Mouse (Mus musculus): ENCODE data around the gene 2210407C18Rik. TPM values are rescaled to one million over a fixed set of nuclear protein-coding genes. Genes with fewer than 3 reads are reported as not detected.

2210407C18Rik gene
- total and polyA plus RNA-seq, 3 experiments, result not detected

DNA sequence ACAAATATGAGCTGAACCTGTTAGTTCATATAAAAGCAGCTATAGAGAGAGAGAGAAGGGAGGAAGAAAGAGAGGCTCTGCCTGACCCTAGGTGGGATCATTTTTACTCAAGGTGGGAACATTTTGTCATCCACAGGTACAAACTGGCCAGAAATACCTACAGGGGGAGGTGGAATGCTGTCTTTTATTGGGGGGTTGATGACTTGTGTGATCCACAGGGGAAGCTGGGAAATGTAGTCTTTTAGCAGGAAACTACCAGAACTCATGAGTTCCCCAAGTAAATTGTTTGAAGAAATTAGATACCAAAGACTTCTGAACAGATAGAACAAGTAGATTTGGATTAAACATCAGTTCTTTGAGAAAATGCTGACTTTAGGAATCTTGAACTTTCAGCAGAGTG lies 13.8 kb downstream of the 2210407C18Rik start:
- TF ChIP-seq MAFK (IDR thresholded peaks at IDR 0.05; ENCODE audit: borderline replicate concordance, low read depth, low read length), result no peak
- no peak for TF ChIP-seq CTCF (IDR thresholded peaks at IDR 0.05 in 2 of 3, conservative IDR thresholded peaks at IDR 0.05 in 1 of 3; ENCODE audit: control insufficient read depth in 1 of 3, insufficient read depth in 1 of 3, low read depth in 2 of 3, low read length in 3 of 3, poor library complexity in 1 of 3, severe bottlenecking in 1 of 3)
- no peak for TF ChIP-seq EP300 (IDR thresholded peaks at IDR 0.05; ENCODE audit: low read depth in 1 of 2, low read length in 2 of 2)
- no peak for TF ChIP-seq MAZ (IDR thresholded peaks at IDR 0.05; ENCODE audit: low read depth, low read length)
- TF ChIP-seq ZKSCAN1 (IDR thresholded peaks at IDR 0.05; ENCODE audit: low read depth, low read length), result no peak
- peak; percentile 63; the same call in 1 of the 2 replicates for TF ChIP-seq HCFC1 (IDR thresholded peaks at IDR 0.05; ENCODE audit: low read depth, low read length)
- TF ChIP-seq MXI1 (IDR thresholded peaks at IDR 0.05; ENCODE audit: low read depth, low read length), result no peak
- TF ChIP-seq USF2 (IDR thresholded peaks at IDR 0.05; ENCODE audit: borderline replicate concordance in 1 of 2, insufficient read depth in 1 of 2, low read depth in 1 of 2, low read length in 2 of 2), result no peak
- DNase-seq (ENCODE audit: low read depth, low spot score), result no peak
- H3K9me3 ChIP-seq (replicated peaks; ENCODE audit: insufficient read depth, low read length), result no peaks in the 10 kb centered on the region
- H3K79me2 ChIP-seq (ENCODE audit: control insufficient read depth, insufficient read depth, low read length, poor library complexity), result no peaks in the 10 kb centered on the region
- no peak overlapping the region for H3K27ac ChIP-seq (ENCODE audit: control insufficient read depth, low read depth, low read length)
- peaks cover 0 to 5% of the 10 kb centered on the region in 2 experiments; a peak in 2 of 4 replicates for H3K36me3 ChIP-seq (ENCODE audit: control insufficient read depth in 1 of 2, insufficient read depth in 2 of 2, low read length in 2 of 2)
- H3K4me3 ChIP-seq (ENCODE audit: control insufficient read depth in 1 of 2, insufficient read depth in 1 of 2, low read depth in 2 of 2, low read length in 2 of 2), result no peak overlapping the region
- peaks cover 0 to 4% of the 10 kb centered on the region in 2 experiments; a peak in 2 of 4 replicates for H3K27me3 ChIP-seq (ENCODE audit: control insufficient read depth in 1 of 2, insufficient read depth in 2 of 2, low read length in 2 of 2)
- H3K9ac ChIP-seq (ENCODE audit: control insufficient read depth, low read depth, low read length, poor library complexity, severe bottlenecking), result no peak overlapping the region
- H3K4me1 ChIP-seq (ENCODE audit: control insufficient read depth in 1 of 2, insufficient read depth in 2 of 2, low read length in 2 of 2), result peaks cover 2 to 14% of the 10 kb centered on the region in 2 experiments; a peak in 1 of 4 replicates

DNA sequence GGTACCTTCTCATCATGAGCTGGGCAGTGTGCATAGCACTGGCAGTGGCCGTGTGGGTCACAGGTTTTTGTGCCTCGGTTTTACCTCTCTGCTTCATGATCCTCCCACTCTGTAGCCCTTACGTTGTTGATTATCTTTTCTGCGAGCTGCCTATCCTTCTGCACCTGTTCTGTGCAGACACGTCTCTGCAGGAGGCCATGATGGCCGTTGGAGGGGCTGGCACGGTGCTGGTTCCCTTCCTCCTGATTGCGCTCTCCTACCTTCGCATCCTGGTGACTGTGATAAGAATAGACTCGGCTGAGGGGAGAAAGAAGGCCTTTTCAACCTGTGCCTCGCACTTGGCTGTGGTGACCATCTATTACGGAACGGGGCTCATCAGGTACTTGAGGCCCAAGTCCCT lies 18.0 kb downstream of the 2210407C18Rik start:
- no peaks in the 10 kb centered on the region for H3K9me3 ChIP-seq (replicated peaks; ENCODE audit: insufficient read depth, low read length)
- no peaks in the 10 kb centered on the region; a peak in 1 of 4 replicates for H3K36me3 ChIP-seq (ENCODE audit: control insufficient read depth in 1 of 2, insufficient read depth in 2 of 2, low read length in 2 of 2)
- peaks cover 4 to 7% of the 10 kb centered on the region in 2 experiments; a peak in 3 of 4 replicates for H3K27me3 ChIP-seq (ENCODE audit: control insufficient read depth in 1 of 2, insufficient read depth in 2 of 2, low read length in 2 of 2)
- peaks cover 0 to 7% of the 10 kb centered on the region in 2 experiments; a peak in 1 of 4 replicates for H3K4me1 ChIP-seq (ENCODE audit: control insufficient read depth in 1 of 2, insufficient read depth in 2 of 2, low read length in 2 of 2)
- DNase-seq (ENCODE audit: low read depth, low spot score), result peak; percentile 30
- no peak overlapping the region for H3K4me3 ChIP-seq (ENCODE audit: control insufficient read depth in 1 of 2, insufficient read depth in 1 of 2, low read depth in 2 of 2, low read length in 2 of 2)
- H3K9ac ChIP-seq (ENCODE audit: control insufficient read depth, low read depth, low read length, poor library complexity, severe bottlenecking), result no peak overlapping the region
- no peak overlapping the region for H3K27ac ChIP-seq (ENCODE audit: control insufficient read depth, low read depth, low read length)
- TF ChIP-seq CHD1 (IDR thresholded peaks at IDR 0.05; ENCODE audit: low read depth, low read length) (no peak), UBTF (IDR thresholded peaks at IDR 0.05; ENCODE audit: borderline replicate concordance, insufficient read depth, low read depth, low read length) (no peak), USF1 (IDR thresholded peaks at IDR 0.05; ENCODE audit: low read depth, low read length) (no peak), EP300 (IDR thresholded peaks at IDR 0.05; ENCODE audit: low read depth in 1 of 2, low read length in 2 of 2) (peak in 1 of 2 experiments; percentile 64; a peak in 2 of 4 replicates), TAL1 (IDR thresholded peaks at IDR 0.05; ENCODE audit: low read length) (peak; percentile 43), TCF12 (IDR thresholded peaks at IDR 0.05; ENCODE audit: low read depth, low read length) (peak; percentile 62; the same call in 1 of the 2 replicates)
- no peaks in the 10 kb centered on the region for H3K79me2 ChIP-seq (ENCODE audit: control insufficient read depth, insufficient read depth, low read length, poor library complexity)

DNA sequence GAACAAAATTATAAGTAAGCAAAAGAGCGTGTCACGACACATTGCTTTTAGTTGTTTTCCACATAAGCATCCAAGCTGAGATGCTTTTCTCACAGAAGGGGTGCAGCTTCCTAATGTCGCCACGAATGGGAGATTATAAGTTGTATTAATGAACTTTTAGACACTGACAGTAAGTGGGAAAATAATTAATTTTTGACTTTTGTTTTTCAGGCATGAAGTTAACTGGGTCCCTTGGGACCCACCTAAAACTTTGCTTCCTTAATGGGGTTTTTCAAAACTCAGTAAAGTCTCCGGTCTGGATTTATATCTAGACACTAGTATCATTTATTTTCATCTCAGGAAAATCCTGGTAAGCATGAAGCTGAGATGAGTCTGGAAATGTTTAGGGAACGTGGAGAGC lies 21.1 kb downstream of the 2210407C18Rik start, which contains the start of gene Olfr324:
Olfr324 (plus strand) TSS at position 301 of the 400 bp plus-strand sequence.
- Histone ChIP-seq H3K4me3 (ENCODE audit: control insufficient read depth in 1 of 2, insufficient read depth in 1 of 2, low read depth in 2 of 2, low read length in 2 of 2) (no peak within 1 kb of the TSS), H3K9me3 (replicated peaks; ENCODE audit: insufficient read depth, low read length) (no peaks in the 10 kb centered on the region), H3K36me3 (ENCODE audit: control insufficient read depth in 1 of 2, insufficient read depth in 2 of 2, low read length in 2 of 2) (no peaks in the 10 kb centered on the region), H3K9ac (ENCODE audit: control insufficient read depth, low read depth, low read length, poor library complexity, severe bottlenecking) (no peak within 1 kb of the TSS), H3K27ac (ENCODE audit: control insufficient read depth, low read depth, low read length) (no peak within 1 kb of the TSS), H3K27me3 (ENCODE audit: control insufficient read depth in 1 of 2, insufficient read depth in 2 of 2, low read length in 2 of 2) (peaks cover 3 to 12% of the 10 kb centered on the region in 2 experiments; a peak in 3 of 4 replicates), H3K79me2 (ENCODE audit: control insufficient read depth, insufficient read depth, low read length, poor library complexity) (no peaks in the 10 kb centered on the region), H3K4me1 (ENCODE audit: control insufficient read depth in 1 of 2, insufficient read depth in 2 of 2, low read length in 2 of 2) (0 out of 4 replicates have a peak, but pooled peaks cover 0 to 5% of the 10 kb centered on the region in 2 experiments)
- no peak for DNase-seq (ENCODE audit: low read depth, low spot score)
- no peak for TF ChIP-seq MAZ (IDR thresholded peaks at IDR 0.05; ENCODE audit: low read depth, low read length)
- TF ChIP-seq BHLHE40 (IDR thresholded peaks at IDR 0.05; ENCODE audit: borderline replicate concordance, low read depth, low read length), result no peak
- no peak for TF ChIP-seq MAX (IDR thresholded peaks at IDR 0.05; ENCODE audit: low read length)
- TF ChIP-seq CTCF (IDR thresholded peaks at IDR 0.05 in 2 of 3, conservative IDR thresholded peaks at IDR 0.05 in 1 of 3; ENCODE audit: control insufficient read depth in 1 of 3, insufficient read depth in 1 of 3, low read depth in 2 of 3, low read length in 3 of 3, poor library complexity in 1 of 3, severe bottlenecking in 1 of 3), result no peak
- TF ChIP-seq TCF12 (IDR thresholded peaks at IDR 0.05; ENCODE audit: low read depth, low read length), result no peak
- TF ChIP-seq RCOR1 (IDR thresholded peaks at IDR 0.05; ENCODE audit: low read depth, low read length), result no peak
- no peak for TF ChIP-seq JUND (IDR thresholded peaks at IDR 0.05; ENCODE audit: low read depth, low read length)
- no peak for TF ChIP-seq NRF1 (IDR thresholded peaks at IDR 0.05; ENCODE audit: insufficient read depth, low read depth, low read length, poor library complexity, severe bottlenecking)
- no peak for TF ChIP-seq MEF2A (IDR thresholded peaks at IDR 0.05; ENCODE audit: extremely low read depth, insufficient replicate concordance, low read depth, low read length, poor library complexity, severe bottlenecking)
- TF ChIP-seq ZKSCAN1 (IDR thresholded peaks at IDR 0.05; ENCODE audit: low read depth, low read length), result no peak
- no peak for TF ChIP-seq POLR2A (IDR thresholded peaks at IDR 0.05; ENCODE audit: control insufficient read depth in 1 of 2, insufficient read depth in 1 of 2, low read depth in 1 of 2, low read length in 2 of 2, poor library complexity in 1 of 2)
- TF ChIP-seq ELF1 (IDR thresholded peaks at IDR 0.05; ENCODE audit: low read depth, low read length), result no peak
- no peak for TF ChIP-seq POLR2AphosphoS2 (IDR thresholded peaks at IDR 0.05; ENCODE audit: low read length)

Data from MEL (cell line).